Mouse (Mus musculus): Measurements from ENCODE around the gene Cend1. TPM values are rescaled to one million over a fixed set of nuclear protein-coding genes. Genes with fewer than 3 reads are reported as not detected.
"Not testable (repeated sequence)": the region's sequence is repeated elsewhere in the genome, so short reads cannot be mapped to it uniquely, and the experiment has no call there.

Gene Cend1
- polyA plus RNA-seq, 1 experiment from 2014 or later, result 46.9 TPM

DNA sequence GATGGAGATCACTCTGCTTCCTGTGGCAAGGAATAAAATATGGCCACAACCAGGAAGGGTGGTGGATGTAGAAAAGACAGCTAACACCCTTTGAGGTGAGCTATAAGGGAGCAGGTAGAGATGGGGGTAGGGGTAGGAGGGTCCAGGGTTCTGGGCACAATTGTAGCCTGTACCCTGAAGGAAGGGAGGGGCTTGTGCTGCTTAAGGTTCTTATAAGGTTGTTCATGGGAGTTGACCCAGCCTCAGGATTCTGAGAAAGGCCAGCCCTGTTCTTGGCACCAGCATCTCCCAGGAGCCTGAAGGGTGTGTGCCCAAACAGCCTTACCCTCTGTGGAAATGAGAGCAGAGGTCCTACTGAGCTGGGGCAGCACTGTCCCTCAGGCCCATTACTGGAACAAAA lies 22.6 kb upstream of the Cend1 start:
- ATAC-seq (ENCODE audit: low FRiP score), result no peak
- Histone ChIP-seq H3K27ac (no peak overlapping the region), H3K27me3 (ENCODE audit: control insufficient read depth, insufficient read depth, low read length) (no peaks in the 10 kb centered on the region), H3K9ac (no peak overlapping the region), H3K36me3 (replicated peaks; ENCODE audit: control insufficient read depth, insufficient read depth) (peaks cover 40% of the 10 kb centered on the region), H3K4me2 (replicated peaks) (no peak overlapping the region), H3K4me3 (replicated peaks; ENCODE audit: low read length) (no peak overlapping the region), H3K9me3 (ENCODE audit: control insufficient read depth, low read length) (no peaks in the 10 kb centered on the region), H3K4me1 (replicated peaks; ENCODE audit: control insufficient read depth, insufficient read depth, low read length) (peaks cover 20% of the 10 kb centered on the region)
- DNase-seq (ENCODE audit: low spot score), result no peak

DNA sequence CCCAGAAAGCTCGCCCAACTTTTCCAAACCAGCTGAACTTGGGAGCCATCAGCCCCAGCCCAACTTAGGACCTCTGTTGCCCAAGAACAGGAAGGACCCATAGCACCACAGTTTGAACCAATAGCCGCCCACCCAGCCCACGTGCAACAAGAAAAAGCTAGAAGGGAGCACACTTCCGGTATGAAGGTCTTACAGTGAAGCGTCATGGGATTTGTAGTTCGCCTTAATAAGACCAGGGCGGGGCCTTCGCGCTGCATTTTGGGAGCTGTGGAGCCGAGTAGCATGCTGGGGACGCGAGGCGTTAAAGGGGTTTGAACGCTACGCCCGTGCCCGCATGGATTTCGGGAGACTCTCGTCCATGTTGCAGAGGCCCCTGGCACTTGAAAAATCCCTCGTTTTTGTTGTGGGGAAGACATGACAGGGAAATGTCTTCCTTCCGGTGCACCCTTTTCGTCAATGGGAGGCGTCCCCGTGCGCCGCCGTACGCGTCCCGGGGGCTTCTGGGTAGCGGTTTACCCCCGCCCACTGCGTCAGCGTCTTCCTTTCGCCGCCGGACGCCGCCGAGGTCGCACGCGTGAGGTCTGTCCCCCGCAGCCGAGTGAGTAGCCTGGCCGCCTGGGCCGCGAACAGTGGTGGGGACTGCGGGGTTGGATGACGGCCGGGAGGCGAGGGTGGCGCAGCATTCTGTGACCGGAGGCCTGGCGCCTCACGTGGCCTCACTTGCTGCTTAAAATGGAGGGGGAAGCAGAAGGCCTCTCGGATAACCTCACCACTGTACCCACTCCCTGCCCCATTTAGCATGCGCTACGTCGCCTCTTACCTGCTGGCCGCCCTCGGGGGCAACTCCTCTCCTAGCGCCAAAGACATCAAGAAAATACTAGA lies 18.1 kb upstream of the Cend1 start, which contains the start of gene Rplp2:
Gene Rplp2, plus strand, starts transcription at position 261 of the 882 bp plus-strand sequence.
- H3K4me1 ChIP-seq (replicated peaks; ENCODE audit: control insufficient read depth, insufficient read depth, low read length), result peaks cover 27% of the 10 kb centered on the region
- DNase-seq (ENCODE audit: low spot score) (peak; percentile 94), ATAC-seq (ENCODE audit: low FRiP score) (peak; percentile 93)
- peak within 1 kb of the TSS; percentile 83 for H3K4me3 ChIP-seq (replicated peaks; ENCODE audit: low read length)
- H3K4me2 ChIP-seq (replicated peaks), result peak within 1 kb of the TSS; percentile 75
- H3K27me3 ChIP-seq (ENCODE audit: control insufficient read depth, insufficient read depth, low read length), result no peaks in the 10 kb centered on the region
- H3K27ac ChIP-seq, result peak within 1 kb of the TSS; percentile 97
- H3K9me3 ChIP-seq (ENCODE audit: control insufficient read depth, low read length), result no peaks in the 10 kb centered on the region
- H3K9ac ChIP-seq, result peak within 1 kb of the TSS; percentile 94
- peaks cover 39% of the 10 kb centered on the region for H3K36me3 ChIP-seq (replicated peaks; ENCODE audit: control insufficient read depth, insufficient read depth)
- WGBS, result under 1% methylated on average over 63 of the region's 63 CpGs

DNA sequence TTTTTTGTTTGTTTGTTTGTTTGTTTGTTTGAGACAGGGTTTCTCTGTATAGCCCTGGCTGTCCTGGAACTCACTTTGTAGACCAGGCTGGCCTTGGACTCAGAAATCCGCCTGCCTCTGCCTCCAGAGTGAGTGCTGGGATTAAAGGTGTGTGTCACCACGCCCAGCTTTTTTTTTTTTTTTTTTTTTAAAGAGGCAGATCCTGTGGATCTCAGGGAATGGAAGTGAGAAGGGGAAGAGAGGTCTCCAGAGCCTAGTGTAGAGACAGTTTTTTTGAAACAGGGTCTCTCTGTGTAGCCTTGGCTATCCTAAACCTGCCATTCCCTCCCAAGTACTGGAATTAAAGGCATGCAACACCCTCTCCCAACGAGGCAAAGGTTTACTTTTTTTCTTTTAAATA lies 17.1 kb upstream of the Cend1 start:
- Histone ChIP-seq H3K36me3 (replicated peaks; ENCODE audit: control insufficient read depth, insufficient read depth) (peaks cover 30% of the 10 kb centered on the region), H3K4me1 (replicated peaks; ENCODE audit: control insufficient read depth, insufficient read depth, low read length) (peaks cover 27% of the 10 kb centered on the region), H3K4me3 (replicated peaks; ENCODE audit: low read length) (peak overlapping the region; percentile 83; the same call in 1 of the 2 replicates), H3K4me2 (replicated peaks) (peak overlapping the region; percentile 75; the same call in 1 of the 2 replicates)
- WGBS, result 86% methylated on average over 3 of the region's 3 CpGs
- ATAC-seq (ENCODE audit: low FRiP score); H3K9ac ChIP-seq; DNase-seq (ENCODE audit: low spot score); H3K27ac ChIP-seq; H3K9me3 ChIP-seq (ENCODE audit: control insufficient read depth, low read length); H3K27me3 ChIP-seq (ENCODE audit: control insufficient read depth, insufficient read depth, low read length): not testable (repeated sequence)

DNA sequence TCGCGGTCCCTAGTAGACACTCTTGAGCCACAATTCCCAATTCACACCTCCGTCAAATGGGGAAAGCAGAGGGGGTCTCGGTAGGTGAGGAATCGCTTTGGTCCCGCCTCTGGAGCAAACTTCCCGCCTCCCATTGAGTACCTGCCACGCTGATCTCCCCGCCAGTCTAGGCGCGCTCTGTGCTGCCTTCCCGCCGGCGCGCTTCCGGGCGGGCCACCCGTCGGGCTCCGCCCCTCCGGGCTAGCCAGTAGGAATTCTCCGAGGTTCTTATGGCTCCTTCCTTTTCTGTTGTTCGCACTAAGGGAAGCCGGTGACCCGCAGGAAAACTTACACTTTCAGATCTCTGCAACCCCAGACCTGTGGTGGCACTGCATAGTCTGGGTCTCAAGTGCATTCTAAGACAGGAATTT lies 14.5 kb upstream of the Cend1 start, which contains the start of gene Pidd1:
Gene Pidd1, minus strand, starts transcription at position 198 of the 410 bp plus-strand sequence.
- no peak for ATAC-seq (ENCODE audit: low FRiP score)
- DNase-seq (ENCODE audit: low spot score), result peak; percentile 39
- Histone ChIP-seq H3K9me3 (ENCODE audit: control insufficient read depth, low read length) (no peaks in the 10 kb centered on the region), H3K9ac (peak within 1 kb of the TSS; percentile 45), H3K27ac (no peak within 1 kb of the TSS), H3K4me3 (replicated peaks; ENCODE audit: low read length) (peak within 1 kb of the TSS; percentile 28), H3K27me3 (ENCODE audit: control insufficient read depth, insufficient read depth, low read length) (no peaks in the 10 kb centered on the region), H3K4me1 (replicated peaks; ENCODE audit: control insufficient read depth, insufficient read depth, low read length) (peaks cover 27% of the 10 kb centered on the region), H3K4me2 (replicated peaks) (peak within 1 kb of the TSS; percentile 54), H3K36me3 (replicated peaks; ENCODE audit: control insufficient read depth, insufficient read depth) (peaks cover 5% of the 10 kb centered on the region)
- 0% methylated on average over 25 of the region's 25 CpGs for WGBS

DNA sequence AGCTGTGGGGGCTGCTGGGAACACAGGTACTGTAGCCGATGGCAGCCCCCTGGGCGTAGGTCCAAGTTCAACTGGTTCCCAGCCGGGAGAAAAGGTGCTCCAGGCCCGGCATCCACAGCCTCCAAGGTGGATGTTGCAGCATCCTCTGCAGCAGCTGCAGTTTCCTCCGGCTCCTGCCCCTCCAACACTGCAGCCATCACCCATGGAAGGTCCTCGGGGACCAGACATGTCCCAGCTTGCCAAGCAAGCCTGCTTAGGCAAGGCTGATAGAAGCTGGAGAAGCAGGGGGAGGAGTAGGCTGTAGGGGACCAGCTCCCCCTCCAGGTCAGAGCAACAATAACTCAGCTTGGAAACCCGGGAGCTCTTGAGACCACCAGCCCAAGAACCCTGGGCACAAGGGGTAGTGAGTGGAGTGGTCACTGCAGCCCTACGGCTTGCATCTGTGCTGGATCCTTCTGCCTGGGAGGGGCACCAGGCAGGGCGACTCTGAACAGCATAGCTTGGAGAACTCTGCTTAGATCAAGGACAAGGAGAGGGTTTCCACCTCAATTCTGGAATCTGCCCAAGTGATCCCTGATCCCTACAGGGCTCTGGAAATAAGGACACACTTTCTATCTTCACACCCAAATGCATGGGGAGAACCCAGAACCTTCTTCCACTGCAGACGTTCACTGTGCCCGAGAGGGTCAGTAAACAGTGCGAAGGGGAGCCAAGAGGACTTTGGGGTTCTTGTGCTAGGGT lies 14.0 kb upstream of the Cend1 start:
- DNase-seq (ENCODE audit: low spot score), result no peak
- Histone ChIP-seq H3K4me2 (replicated peaks) (peak overlapping the region; percentile 54), H3K27me3 (ENCODE audit: control insufficient read depth, insufficient read depth, low read length) (no peaks in the 10 kb centered on the region), H3K9me3 (ENCODE audit: control insufficient read depth, low read length) (no peaks in the 10 kb centered on the region), H3K4me3 (replicated peaks; ENCODE audit: low read length) (peak overlapping the region; percentile 28), H3K9ac (peak overlapping the region; percentile 45), H3K27ac (no peak overlapping the region), H3K36me3 (replicated peaks; ENCODE audit: control insufficient read depth, insufficient read depth) (no peaks in the 10 kb centered on the region; the same call in 1 of the 2 replicates), H3K4me1 (replicated peaks; ENCODE audit: control insufficient read depth, insufficient read depth, low read length) (peaks cover 21% of the 10 kb centered on the region)
- ATAC-seq (ENCODE audit: low FRiP score), result no peak
- 28% methylated on average over 12 of the region's 12 CpGs for WGBS

DNA sequence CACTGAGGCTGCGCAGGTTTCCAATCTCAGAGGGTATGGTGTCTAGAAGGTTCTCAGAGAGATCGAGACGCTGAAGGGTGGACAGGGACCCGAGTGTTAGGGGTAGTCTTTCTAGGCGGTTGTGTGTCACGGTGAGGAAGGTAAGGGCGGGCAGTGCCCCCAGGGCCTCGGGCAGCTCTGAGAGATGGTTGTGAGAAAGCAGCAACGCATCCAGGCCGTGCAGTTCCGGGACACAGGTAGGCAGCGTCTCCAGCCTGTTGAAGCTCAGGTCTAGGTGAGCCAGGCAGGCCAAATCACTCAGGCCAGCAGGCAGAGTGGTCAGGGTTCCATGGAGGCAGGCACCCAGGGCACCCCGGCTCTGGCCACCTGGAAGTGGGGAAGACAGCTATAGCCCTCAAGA lies 12.9 kb upstream of the Cend1 start:
- H3K36me3 ChIP-seq (replicated peaks; ENCODE audit: control insufficient read depth, insufficient read depth), result no peaks in the 10 kb centered on the region; the same call in 1 of the 2 replicates
- H3K4me2 ChIP-seq (replicated peaks), result no peak overlapping the region
- 92% methylated on average over 13 of the region's 13 CpGs for WGBS

DNA sequence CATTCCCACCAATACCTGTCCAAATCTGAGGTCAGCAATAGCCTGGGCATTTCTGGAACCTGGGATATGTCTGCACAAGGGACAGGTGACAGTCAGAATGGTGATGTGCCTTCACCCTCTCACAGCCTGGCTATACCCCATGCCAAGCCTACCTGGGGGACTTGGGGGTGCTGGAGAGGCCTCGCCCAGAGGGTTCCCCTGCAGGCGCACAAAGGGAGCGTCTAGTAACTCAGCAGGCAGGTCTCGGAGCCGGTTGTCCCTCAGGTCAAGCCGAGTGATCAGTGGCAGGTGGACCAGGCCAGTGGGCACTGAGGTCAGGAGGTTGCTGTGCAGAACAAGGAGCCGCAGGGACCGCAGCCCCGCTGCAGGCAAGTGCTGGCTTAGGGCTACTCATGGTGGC lies 12.2 kb upstream of the Cend1 start:
- H3K36me3 ChIP-seq (replicated peaks; ENCODE audit: control insufficient read depth, insufficient read depth), result no peaks in the 10 kb centered on the region; the same call in 1 of the 2 replicates
- H3K27ac ChIP-seq, result no peak overlapping the region
- H3K4me2 ChIP-seq (replicated peaks), result no peak overlapping the region
- DNase-seq (ENCODE audit: low spot score) (no peak), ATAC-seq (ENCODE audit: low FRiP score) (no peak)
- H3K9ac ChIP-seq, result no peak overlapping the region
- H3K4me3 ChIP-seq (replicated peaks; ENCODE audit: low read length), result no peak overlapping the region
- no peaks in the 10 kb centered on the region for H3K9me3 ChIP-seq (ENCODE audit: control insufficient read depth, low read length)
- H3K4me1 ChIP-seq (replicated peaks; ENCODE audit: control insufficient read depth, insufficient read depth, low read length), result peaks cover 16% of the 10 kb centered on the region
- H3K27me3 ChIP-seq (ENCODE audit: control insufficient read depth, insufficient read depth, low read length), result no peaks in the 10 kb centered on the region
- WGBS, result 93% methylated on average over 9 of the region's 9 CpGs

More for the DNA sequence above, 12.9 kb upstream of the Cend1 start:
- H3K27ac ChIP-seq, result no peak overlapping the region
- no peaks in the 10 kb centered on the region for H3K27me3 ChIP-seq (ENCODE audit: control insufficient read depth, insufficient read depth, low read length)
- H3K4me1 ChIP-seq (replicated peaks; ENCODE audit: control insufficient read depth, insufficient read depth, low read length), result peaks cover 19% of the 10 kb centered on the region
- no peak overlapping the region for H3K4me3 ChIP-seq (replicated peaks; ENCODE audit: low read length)
- ATAC-seq (ENCODE audit: low FRiP score) (no peak), DNase-seq (ENCODE audit: low spot score) (no peak)
- no peaks in the 10 kb centered on the region for H3K9me3 ChIP-seq (ENCODE audit: control insufficient read depth, low read length)
- H3K9ac ChIP-seq, result 0 out of 2 replicates have a peak overlapping the region, but pooled peaks have one; percentile 45

DNA sequence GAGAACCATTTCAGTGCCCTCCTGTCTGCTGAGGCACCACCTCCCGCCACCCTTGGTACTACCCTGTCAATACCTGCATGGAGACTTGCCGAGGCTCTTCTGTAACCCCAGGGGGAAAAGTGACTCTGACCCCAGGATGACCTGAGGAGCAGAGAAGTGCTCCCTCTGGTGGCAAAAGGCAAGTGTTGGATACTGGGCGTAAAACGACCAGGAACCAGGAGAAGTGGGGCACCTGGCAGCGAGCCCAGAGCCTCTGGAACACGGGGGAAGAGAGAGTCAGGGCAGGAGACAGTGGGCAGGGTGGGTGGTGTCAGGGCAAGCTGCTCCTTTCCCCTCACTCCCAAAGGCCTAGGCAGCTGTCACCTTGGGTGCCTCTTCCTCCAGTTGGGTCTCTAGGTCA lies 11.3 kb upstream of the Cend1 start:
- Histone ChIP-seq H3K4me1 (replicated peaks; ENCODE audit: control insufficient read depth, insufficient read depth, low read length) (peaks cover 24% of the 10 kb centered on the region), H3K27ac (no peak overlapping the region), H3K4me3 (replicated peaks; ENCODE audit: low read length) (no peak overlapping the region), H3K9ac (no peak overlapping the region), H3K36me3 (replicated peaks; ENCODE audit: control insufficient read depth, insufficient read depth) (no peaks in the 10 kb centered on the region; the same call in 1 of the 2 replicates), H3K4me2 (replicated peaks) (no peak overlapping the region), H3K9me3 (ENCODE audit: control insufficient read depth, low read length) (no peaks in the 10 kb centered on the region), H3K27me3 (ENCODE audit: control insufficient read depth, insufficient read depth, low read length) (no peaks in the 10 kb centered on the region)
- 31% methylated on average over 6 of the region's 6 CpGs for WGBS
- no peak for ATAC-seq (ENCODE audit: low FRiP score)
- DNase-seq (ENCODE audit: low spot score), result no peak

DNA sequence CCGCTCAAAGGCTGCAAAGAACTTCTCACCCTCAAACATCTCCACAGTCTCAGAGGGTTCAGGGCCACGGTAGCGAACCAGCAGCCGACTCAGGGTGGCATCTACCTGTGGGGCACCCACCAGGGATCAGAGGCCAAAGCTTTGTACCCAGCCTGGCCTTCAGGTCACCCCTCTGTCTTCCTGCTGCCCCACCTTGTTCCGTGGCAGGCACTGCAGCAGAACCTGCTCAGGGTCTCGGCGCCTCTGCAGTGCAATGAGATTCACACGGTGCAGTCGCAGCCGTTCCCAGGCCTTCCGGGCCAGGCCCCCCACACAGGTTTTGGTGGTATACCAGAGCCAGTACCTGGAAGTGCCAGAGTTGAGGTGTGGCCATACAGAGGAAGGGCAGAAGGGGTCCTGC lies 10.5 kb upstream of the Cend1 start:
- no peak overlapping the region for H3K4me3 ChIP-seq (replicated peaks; ENCODE audit: low read length)
- H3K4me2 ChIP-seq (replicated peaks), result no peak overlapping the region
- H3K27ac ChIP-seq, result no peak overlapping the region
- no peak for DNase-seq (ENCODE audit: low spot score)
- H3K36me3 ChIP-seq (replicated peaks; ENCODE audit: control insufficient read depth, insufficient read depth), result no peaks in the 10 kb centered on the region; the same call in 1 of the 2 replicates
- H3K9me3 ChIP-seq (ENCODE audit: control insufficient read depth, low read length), result no peaks in the 10 kb centered on the region
- WGBS, result 96% methylated on average over 11 of the region's 11 CpGs
- no peak overlapping the region for H3K9ac ChIP-seq
- no peaks in the 10 kb centered on the region for H3K27me3 ChIP-seq (ENCODE audit: control insufficient read depth, insufficient read depth, low read length)
- peaks cover 28% of the 10 kb centered on the region for H3K4me1 ChIP-seq (replicated peaks; ENCODE audit: control insufficient read depth, insufficient read depth, low read length)
- ATAC-seq (ENCODE audit: low FRiP score), result no peak
